Mouse (Mus musculus) CH12F3 (cell line): ENCODE data around the gene Ogfrl1.
"Not testable (repeated sequence)": the region's sequence is repeated elsewhere in the genome, so short reads cannot be mapped to it uniquely, and the experiment has no call there.

ENCODE experiments used
- in situ Hi-C: fragments of 300-500 bp; cut with MboI; formaldehyde crosslinking; loops from 2 replicates; pipeline ENCODE4 v1.14.3; 2020; ENCODE audit warnings: low sequenced_read_pairs

Ogfrl1 gene

DNA sequence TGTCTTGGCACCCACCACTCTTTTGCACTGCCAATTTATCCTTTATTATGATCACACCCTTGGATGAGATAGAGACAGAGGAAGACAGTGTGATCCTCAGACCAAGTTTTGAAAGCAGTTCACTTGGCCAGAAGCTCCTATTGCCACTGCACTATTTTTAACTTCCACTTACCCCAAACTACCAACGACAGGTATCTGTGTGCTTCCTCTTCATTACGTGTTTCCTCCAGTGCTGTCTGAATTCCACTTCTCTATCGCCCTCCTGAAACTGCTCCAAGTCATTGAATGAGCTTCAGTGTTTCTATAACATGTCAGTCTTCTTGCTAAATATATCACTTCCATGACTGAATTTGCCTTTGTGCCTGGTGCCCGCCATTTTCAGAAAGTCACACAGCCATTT is at the start of gene Ogfrl1:
Gene Ogfrl1, minus strand, starts transcription at position 150 of the 400 bp plus-strand sequence.
- in situ Hi-C loops = no loop called here

DNA sequence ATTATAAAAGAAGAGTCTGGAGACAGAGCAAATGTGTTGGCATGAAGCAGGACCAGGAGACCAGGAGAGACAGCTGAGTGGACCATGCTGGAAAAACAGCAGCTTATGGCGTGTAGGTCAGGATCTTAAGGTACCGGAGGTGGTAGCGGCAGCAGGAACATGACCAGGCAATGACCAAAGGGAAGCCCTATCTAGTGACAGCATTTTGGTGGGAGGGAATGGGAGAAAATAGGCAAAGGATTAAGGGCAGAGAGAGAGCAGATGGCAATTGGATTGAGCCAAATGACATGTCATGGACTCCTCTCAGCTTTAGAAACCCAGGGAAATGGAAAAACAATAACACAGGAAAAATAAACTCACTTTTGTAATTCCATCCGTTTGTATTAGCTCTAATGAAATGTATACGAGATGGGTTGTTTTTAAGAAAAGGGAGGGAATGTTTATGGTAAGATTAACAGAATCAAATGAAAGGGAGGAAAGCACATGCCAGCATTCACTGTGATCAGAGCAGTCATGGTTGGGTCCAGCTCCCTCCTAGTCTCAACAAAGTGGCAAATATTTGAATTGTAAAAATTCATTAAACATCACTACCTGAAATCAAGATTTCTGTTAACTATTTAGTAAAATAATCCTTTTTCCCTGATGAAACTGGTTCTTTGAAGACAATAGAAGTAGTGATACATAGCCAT is 48.3 kb upstream of the Ogfrl1 start:
- in situ Hi-C loops = no loop called here

DNA sequence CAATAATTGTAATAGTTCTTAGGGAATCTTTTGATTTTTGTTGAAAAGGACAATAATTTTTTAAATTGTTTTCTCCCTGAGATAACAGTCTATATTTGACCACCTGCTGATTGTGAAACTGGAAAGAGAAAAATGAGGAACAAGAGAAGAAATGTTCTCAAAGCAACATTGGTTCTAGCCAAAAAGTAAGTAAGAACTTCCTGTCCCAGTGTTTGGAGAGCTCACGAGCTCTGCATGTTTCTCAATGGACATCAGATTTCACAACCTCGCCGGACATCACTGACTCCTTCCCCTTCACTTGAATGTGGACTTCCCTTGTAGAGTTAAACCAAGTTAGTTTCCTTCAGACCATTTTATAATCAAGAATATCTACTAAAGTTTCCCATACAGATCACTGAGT is 36.0 kb upstream of the Ogfrl1 start:
- in situ Hi-C loops = no loop called here

DNA sequence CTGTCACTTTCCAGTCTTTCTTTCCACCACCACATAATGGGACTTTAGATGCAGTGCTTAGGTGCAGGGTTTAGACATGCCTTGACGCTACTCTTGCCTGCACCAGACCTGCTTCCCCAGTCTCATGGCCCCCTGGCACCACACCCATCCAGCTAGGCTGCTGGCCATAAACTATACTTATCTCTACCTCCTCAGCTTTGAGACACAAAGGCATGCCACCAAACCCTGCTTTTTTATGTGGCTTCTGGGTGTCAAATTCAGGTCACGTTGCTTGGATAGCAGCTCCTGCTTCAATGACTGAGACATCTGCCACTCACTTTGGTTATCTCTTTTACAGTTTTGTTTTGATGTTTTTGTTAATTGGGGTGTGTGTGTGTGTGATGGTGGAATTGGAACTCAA is 28.9 kb upstream of the Ogfrl1 start:
- in situ Hi-C loops = no loop called here

DNA sequence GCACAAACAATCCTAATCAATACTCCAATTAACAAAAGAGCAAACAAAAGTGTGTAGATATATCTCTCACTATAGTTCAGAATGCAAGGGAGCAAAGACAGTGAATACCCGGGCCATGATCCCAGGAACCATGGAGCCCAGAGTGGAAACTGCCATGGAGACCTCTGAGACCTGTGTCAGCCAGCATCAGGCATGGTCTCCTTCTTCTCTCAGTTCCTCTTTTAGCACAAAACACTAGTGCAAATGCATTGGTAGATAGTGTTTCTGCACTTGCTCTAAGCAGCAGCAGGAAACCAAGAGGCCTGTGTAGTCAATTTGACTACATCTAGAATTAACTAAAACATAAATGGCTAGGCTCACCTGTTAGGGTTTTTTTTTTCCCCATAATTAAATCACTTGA is 21.4 kb upstream of the Ogfrl1 start:
- in situ Hi-C loops = no loop called here

DNA sequence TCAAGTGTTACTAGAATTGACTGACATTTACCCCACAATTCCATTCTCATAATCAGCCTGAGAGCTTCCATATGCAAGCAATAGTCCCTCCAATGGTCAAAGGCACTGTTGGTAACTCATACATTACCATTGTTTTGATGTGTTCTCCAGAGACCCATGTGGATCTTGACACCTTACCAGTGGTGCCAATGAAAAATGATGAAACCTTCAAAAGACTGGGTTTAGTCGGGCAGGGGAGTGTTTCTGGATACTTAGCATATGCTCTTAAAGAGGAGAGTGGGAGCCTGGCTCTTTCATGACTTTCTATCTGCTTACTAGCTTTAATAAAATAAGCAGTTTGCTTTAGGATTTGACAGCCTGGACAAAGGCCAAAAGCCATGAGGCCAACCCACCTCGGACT is 20.5 kb upstream of the Ogfrl1 start:
- in situ Hi-C loops = no loop called here

DNA sequence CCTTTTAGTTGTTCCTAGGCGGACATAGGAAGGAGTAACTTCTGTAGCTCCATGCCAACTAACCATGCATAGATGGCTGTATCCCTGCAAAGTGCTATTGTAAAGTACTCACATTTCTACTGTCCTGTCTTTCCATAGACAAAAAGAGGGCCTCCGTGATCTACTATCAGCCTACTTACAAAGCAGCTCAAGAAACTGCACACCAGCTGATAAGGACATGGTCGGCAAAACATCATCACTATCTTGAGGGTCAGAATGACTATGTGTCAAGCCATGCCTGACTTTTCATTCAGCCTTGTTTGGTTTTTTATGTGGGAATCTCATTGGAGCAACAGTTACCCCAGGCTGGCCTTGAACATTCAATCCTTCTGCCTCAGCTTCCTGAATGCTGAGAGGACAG is 20.0 kb upstream of the Ogfrl1 start:
- in situ Hi-C loops = no loop called here

DNA sequence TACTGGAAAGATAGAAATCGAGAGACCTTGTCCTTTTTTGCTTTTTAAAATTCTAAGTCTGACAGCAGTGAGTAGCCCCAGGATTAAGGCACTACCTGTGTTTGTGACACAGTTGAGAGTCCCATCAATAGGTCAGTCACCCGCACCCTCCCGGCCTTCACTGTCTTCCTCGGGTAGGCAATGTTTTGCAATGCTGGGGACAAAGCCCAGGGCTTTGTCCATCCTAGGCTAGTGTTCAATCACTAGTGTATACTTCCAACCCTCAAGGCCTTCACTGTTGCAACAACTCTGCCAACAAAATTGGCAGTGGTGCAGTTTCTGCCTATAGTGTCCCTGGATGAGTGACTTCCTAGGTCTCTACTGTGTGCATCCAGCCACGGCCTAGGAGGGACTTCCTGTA is 14.0 kb upstream of the Ogfrl1 start:
- in situ Hi-C loops = no loop called here

DNA sequence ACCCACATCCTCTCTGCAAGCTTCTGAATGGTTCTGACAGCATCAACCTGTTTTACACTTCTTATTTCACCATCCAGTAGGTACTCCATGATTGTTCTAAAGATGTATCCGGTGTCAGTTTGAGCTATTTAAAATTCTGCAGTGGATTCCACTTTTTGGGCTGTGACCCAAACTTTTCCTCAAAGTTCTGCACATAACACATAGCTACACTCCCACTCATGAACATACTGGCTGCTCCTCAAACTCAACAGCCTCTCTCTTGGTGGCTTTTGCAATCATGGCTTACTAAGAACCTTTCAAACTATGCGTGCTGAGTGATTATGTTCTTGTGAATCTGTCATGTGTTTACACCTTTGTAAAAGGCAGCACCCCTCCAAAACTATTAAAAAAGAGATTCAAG is 12.4 kb upstream of the Ogfrl1 start:
- in situ Hi-C loops = no loop called here

DNA sequence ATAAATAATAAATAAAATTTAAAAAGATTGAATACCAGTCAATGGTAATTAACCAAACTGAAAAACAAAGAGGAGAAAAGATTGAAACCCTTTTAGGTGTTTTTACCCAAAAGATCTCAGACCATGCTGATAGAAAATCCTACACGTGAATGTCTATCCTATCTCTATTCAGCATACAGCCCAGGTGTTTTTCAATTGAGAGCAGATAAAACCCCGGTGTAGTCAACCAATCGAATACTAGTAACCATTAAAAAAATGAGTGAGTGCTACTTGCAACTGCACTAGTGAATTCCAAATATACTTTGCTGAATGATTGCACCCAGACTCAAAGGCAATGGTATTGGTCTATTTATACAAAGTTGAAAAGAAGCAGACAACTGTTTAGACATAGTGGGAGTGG is 4.8 kb upstream of the Ogfrl1 start:
- in situ Hi-C loops = no loop called here

DNA sequence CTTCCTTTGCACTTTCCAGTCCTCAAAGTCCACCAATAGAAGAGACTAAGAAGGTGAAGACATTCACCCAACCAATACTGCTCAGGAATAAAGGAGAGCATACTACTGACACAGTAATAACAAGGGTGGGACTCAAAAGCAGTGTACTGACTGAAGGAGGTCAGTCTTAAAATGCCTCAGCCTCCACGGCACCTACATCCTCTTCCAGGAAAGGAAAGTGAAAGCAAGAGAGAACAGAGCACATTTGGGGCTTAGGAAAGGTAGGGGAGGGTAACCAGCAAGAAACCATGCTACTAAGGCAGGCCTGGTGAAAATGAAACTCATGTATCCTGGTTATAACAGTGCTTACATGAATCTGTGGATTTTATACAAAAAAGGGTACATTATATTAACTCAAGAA is 2.0 kb upstream of the Ogfrl1 start:
- in situ Hi-C loops = no loop called here

DNA sequence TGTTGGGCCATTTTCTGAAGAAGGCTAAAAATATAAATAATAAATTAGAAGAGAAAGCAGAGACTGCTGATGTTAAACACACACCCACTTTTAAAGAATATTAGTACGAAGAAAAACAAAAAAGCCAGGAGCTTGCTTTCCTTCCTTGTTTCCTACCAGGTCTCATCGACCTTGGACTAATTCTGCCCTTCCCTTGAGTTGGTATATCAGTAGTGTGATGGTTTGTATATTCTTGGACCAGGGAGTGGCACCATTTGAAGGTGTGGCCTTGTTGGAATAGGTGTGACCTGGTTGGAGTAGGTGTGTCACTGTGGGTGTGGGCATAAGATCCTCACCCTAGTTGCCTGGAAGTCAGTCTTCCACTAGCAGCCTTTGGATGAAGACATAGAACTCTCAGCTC is 3.2 kb downstream of the Ogfrl1 start:
- in situ Hi-C loops = not testable (repeated sequence)

DNA sequence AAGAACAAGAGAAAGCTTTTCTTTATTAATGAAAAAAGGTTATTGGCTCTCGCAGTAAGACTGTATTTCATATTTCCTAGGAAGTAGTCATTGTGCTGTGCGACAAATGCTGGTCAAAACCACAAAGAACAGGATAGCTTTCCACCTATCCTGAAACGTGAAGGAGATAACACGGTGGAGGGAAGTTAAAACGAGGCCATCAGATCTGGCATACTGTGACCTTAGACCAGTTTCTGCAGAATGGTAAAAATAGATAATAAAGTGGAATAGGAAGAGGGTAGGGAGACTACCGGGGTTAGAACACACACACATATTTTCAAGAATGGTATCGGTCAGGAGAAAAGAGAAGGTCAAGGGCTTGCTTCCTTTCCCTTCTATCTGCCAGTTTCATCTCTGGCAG is 5.8 kb downstream of the Ogfrl1 start:
- in situ Hi-C loops = no loop called here

DNA sequence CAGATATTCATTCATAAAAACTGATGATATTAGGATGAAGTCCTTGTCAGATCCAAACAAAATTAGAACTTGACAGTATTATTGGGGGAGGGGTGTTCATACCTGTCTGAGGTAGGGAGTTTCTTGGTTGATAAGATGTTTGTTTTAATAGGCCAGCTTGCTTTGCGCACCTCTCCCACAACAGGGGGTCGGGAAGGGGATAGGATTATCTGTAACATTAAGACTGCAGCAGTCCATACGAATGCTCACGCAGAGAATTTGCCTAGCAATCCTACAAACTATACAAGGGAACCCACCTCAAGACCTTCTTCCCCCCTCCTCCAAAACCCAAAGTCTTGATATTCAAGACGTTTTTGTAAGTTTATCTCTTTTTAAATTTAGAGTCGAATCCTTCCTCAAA is 13.2 kb downstream of the Ogfrl1 start:
- in situ Hi-C loops = no loop called here

DNA sequence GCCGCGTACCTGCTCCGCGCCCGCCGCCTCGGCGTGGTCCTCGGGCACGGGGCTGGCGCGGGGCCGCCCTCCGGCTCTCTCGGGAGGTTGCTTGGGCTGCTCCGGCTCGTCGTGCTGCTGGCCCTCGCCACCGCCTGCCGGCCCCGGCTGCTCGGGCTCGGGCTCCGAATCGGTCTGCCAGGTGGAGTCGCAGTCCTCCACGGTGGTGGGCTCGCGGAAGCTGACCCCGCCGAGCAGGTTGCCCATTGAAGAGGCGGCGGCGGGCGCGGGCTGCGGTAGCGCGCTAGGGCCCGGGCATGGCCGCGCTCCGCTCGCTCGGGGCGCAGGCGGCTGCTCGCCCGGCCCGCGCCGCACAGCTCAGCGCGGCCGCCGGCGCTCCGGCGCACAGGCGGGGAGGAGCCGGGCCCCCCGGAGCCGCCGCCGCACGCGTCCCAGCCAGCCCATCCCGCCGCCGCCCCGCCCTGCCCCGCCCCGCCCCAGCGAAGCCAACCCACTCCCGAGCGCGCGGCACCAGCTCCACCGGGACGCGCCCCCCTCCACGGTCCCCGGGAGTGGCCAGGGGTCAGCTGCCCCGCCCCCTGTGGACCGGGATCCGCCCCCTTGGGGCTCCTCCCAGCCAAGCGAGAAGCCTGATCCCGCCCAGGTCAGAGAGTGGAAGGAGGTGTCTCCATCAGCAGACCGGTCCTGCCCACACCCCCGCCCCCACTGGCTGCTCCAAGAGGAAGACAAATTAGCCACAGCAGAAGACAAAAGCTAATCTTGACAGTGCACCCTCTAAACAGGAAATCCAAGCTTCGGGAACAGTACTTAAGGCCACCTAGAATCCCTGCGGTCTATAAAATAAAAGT is 14.5 kb downstream of the Ogfrl1 start:
- in situ Hi-C loops = no loop called here

DNA sequence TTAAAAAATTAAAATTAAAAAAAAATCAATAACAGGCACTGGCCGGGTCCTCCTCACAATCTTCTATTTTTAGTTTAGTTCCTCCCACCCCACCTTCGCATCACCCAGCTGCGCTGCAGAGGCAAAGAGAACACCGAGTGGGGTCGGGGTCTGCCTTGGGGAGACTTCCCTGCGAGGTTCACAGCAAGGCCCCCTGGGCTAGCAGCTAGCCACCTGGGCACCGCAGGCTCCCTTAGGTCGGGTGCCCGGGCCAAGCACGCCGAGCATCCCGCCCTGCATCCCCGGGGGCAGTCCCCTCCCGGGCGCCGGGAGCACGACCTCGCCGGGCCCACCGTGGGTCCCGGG is 15.1 kb downstream of the Ogfrl1 start:
- in situ Hi-C loops = no loop called here

DNA sequence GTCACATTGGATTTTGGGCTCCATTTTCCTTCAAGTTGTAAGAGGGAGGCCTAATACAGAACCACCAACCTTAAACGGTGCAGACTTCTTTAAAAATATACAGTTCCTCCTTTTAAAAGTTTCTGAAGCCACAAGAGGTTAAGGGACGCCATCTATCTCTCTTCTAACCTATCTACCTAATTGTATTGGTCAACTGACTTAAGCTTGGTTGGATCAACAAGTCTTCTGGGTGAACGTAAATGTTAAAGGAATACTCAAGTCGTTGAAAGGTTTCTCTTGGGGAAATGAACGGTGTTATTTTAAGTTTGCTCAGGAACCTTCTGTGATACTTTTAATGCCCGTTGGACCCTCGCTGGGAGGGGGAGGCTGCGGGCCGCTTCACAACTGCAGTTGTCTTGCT is 15.5 kb downstream of the Ogfrl1 start:
- in situ Hi-C loops = no loop called here

DNA sequence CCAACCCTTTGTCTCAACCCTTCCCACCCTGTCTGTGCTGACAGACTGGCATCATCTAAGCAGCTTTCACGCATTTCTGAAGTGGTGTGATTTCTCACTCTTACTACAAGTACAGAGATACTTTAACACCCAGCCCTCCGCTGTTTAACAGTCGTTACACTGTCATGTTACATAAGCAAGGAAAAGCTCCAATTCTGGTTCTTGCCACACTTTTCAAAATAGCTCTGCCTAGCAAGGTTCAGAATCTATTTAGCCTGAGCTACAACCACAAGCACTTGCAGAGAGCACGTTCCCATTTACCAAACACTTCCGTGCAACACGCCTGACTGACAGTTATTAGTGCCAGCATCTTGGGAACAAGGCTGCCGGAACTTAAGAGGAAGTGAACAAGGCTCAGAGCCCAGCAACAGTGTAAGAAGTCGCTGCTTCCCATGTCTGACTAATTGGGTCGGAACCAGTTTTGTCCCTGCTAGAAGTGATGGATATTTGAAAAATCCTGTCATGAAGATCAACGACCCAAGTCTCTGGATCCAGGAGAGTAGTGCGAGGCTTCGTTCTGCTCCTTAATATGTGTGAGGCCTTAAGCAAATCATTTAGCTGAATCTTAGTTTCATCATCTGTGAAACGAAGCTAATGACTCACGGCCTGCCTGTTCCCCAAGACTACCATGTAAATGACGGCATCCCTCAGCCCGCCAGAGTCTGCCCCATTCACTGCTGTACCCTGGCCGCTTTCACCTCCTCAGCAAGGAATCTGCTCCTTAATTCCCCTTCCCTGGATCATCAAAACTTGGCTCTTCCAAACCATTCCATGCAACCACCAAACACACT is 17.4 kb downstream of the Ogfrl1 start:
- in situ Hi-C loops = no loop called here

DNA sequence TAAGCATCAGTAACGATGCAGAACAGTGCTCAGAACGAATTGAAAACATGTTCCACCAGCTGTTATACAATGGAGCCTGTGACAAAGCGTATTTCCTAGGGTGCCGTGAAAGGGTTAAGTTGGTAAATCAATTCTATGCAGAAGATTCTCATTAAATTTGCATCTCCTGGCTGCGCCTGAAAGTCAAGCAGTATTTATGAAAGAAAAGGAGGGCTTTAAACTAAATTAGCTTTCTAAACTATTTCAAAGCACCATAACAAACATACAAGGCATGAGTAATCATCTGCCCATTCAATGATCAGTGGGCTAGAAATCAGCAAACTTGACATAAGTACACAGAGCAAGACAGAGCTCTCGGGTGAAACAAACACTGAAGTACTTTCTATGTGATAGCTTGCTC is 18.3 kb downstream of the Ogfrl1 start:
- in situ Hi-C loops = no loop called here

DNA sequence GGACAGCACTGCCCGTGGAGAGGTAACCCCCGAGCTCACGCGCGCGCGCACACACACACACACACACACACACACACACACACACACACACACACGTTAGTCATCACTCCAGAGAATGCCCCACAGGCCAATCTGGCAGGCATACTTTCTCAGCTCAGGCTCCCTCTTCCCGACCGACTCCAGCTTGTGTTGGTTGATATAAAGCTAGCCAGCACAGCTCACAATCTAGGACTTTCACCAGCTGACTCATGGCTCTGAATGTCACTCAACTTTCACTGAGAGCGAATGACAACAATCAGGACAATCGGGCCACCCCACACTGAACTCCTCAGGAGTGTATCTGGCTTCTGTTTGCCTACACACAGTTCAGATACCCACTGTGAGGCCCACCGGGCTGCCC is 20.0 kb downstream of the Ogfrl1 start:
- in situ Hi-C loops = no loop called here

DNA sequence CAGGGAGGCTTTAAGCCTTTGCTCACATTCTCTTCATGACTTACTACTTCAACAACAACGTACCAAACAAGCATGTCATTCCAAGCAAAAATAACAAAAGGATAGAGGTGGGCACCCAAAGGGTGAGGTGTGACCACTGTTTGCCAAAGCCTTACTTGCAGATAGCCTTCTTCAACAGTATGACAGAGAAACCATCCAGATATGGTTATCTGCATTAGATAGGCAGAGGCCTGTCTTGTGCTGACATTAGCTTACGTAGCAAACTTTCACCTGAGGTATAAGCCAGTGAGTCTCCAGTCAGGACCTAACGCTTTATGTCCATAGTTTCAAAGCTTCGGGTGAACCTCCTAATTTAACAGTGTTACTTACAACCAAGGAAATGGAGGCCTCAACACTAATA is 23.4 kb downstream of the Ogfrl1 start:
- in situ Hi-C loops = no loop called here

DNA sequence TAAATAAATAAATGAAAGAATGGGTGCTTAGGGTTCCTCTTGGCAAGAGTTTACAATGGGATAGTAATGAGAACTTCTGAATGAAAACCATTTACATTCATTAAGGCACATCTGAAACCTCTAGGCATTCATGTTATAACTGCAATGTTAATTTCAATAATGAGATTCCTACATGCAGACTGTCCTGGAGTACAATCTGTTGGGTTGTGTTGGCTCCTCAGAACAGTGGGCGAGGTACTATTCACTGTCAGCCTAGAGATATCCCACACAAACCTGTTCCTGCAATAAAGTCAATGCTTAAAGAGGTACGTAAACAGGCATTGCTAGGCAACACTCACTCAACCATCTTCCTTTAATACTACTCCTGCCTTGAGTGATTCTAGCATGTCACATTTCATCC is 32.0 kb downstream of the Ogfrl1 start:
- in situ Hi-C loops = no loop called here
